Comparison of ENCODE assay signal across 17 mouse cellular contexts in the genomic region with DNA sequence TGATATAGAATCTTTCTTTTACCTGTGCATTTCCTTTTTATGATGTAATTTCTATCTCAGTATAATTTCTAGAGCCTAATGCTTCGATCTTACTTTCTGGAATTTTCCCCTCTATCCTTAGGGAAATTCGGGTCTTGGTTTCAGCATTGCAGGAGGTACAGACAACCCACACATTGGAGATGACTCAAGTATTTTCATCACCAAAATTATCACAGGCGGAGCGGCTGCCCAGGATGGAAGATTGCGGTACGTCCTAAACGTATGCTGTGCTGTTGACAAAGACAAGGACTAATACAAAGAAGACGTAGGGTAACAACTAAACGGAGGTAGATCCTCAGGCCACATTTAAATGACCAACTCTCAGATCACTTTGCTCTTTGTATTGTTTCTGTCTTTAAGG.
"Had no signal": no experiment of that assay in that cellular context is flagged by ENCODE, and none has a peak within 500 bp of the region (broad histone marks: within the 10 kb centered on the region; RNA-seq: fewer than 3 reads in every experiment).

No protein-coding gene starts in this region.

- ATAC-seq: hindbrain, embryonic 16.5 days; inflammation-experienced regulatory T-cells, adult 6 months; intestine, embryonic 15.5 days; intestine, postnatal 0 days had no signal

- DNase-seq: gastrocnemius, adult 2 months; gastrocnemius, postnatal 10 days; gastrocnemius, postnatal 25 days; heart, adult 18-20 months; heart, postnatal 10 days; heart, postnatal 4 days; kidney, adult 18-20 months; kidney, adult 8-10 months; kidney, postnatal 10 days; kidney, postnatal 25 days; kidney, postnatal 4 days; liver; liver, embryonic 13.5 days had no signal
